Mouse (Mus musculus): ENCODE data around the gene Manbal.

The Manbal gene

GRCm38 (mm10) chr2:157367184-157367893, at the start of gene Manbal:
TSS of gene Manbal (plus strand) at chr2:157367594.
- peak; percentile 95 for DNase-seq

GRCm38 (mm10) chr2:157320135-157320534, 47.3 kb upstream of the Manbal start:
- DNase-seq, result no peak

- no peak for DNase-seq
These were observed 46.5 kb upstream of the Manbal start for GRCm38 (mm10) chr2:157320886-157321285.

- no peak for DNase-seq
These were observed 45.2 kb upstream of the Manbal start for GRCm38 (mm10) chr2:157322029-157322766.

- no peak for DNase-seq
These were observed 42.2 kb upstream of the Manbal start for GRCm38 (mm10) chr2:157325238-157325637.

GRCm38 (mm10) chr2:157328106-157328505, 39.3 kb upstream of the Manbal start:
- DNase-seq, result no peak

GRCm38 (mm10) chr2:157328570-157328969, 38.8 kb upstream of the Manbal start:
- no peak for DNase-seq

GRCm38 (mm10) chr2:157332059-157332458, 35.3 kb upstream of the Manbal start:
- no peak for DNase-seq

GRCm38 (mm10) chr2:157338663-157339062, 28.7 kb upstream of the Manbal start:
- DNase-seq, result peak; percentile 39

GRCm38 (mm10) chr2:157339532-157339931, 27.9 kb upstream of the Manbal start:
- DNase-seq, result no peak

- no peak for DNase-seq
These were observed 27.1 kb upstream of the Manbal start for GRCm38 (mm10) chr2:157340221-157340741.

- DNase-seq, result peak; percentile 54
These were observed 25.7 kb upstream of the Manbal start for GRCm38 (mm10) chr2:157341554-157342270.

- DNase-seq, result no peak
These were observed 25.0 kb upstream of the Manbal start for GRCm38 (mm10) chr2:157342328-157342926.

GRCm38 (mm10) chr2:157343337-157343736, 24.1 kb upstream of the Manbal start:
- DNase-seq, result no peak

GRCm38 (mm10) chr2:157347361-157348159, 19.8 kb upstream of the Manbal start, which contains the start of gene Ghrh:
TSS of gene Ghrh (minus strand) at chr2:157347506.
- peak; percentile 24 for DNase-seq

- no peak for DNase-seq
These were observed 18.1 kb upstream of the Manbal start for GRCm38 (mm10) chr2:157349121-157349778.

- no peak for DNase-seq
These were observed 14.2 kb upstream of the Manbal start for GRCm38 (mm10) chr2:157353183-157353582.

GRCm38 (mm10) chr2:157354106-157354505, 13.3 kb upstream of the Manbal start:
- DNase-seq, result no peak

GRCm38 (mm10) chr2:157360028-157360427, 7.4 kb upstream of the Manbal start:
- no peak for DNase-seq

- DNase-seq, result no peak
These were observed 4.4 kb upstream of the Manbal start for GRCm38 (mm10) chr2:157363031-157363430.

GRCm38 (mm10) chr2:157366762-157367161, 632 bp upstream of the Manbal start:
- DNase-seq, result no peak

All from cerebellum, adult 8-10 months (tissue).